Mouse (Mus musculus) E14TG2a.4 (cell line): Measurements from ENCODE around the gene Ppif.

ENCODE experiments used
- H3K27me3 ChIP-seq: 2 replicates; pipeline ENCODE4 v1.6.1; 2014; ENCODE audit warnings: low read length, control low read depth; ENCODE audit not compliant: insufficient read depth
- H3K36me3 ChIP-seq: 2 replicates; pipeline ENCODE4 v1.6.1; 2014; ENCODE audit warnings: low read length, control low read depth; ENCODE audit not compliant: insufficient read depth
- H3K4me1 ChIP-seq: replicated peaks from 2 replicates; pipeline ENCODE4 v1.6.1; 2014; ENCODE audit warnings: low read depth, low read length, control low read depth
- H3K4me3 ChIP-seq: replicated peaks from 2 replicates; pipeline ENCODE4 v1.5.1; 2014; ENCODE audit warnings: mild to moderate bottlenecking, low read length
- H3K9me3 ChIP-seq: 2 replicates; pipeline ENCODE4 v1.6.1; 2014; ENCODE audit warnings: low read length, control low read depth
- CTCF ChIP-seq: conservative IDR thresholded peaks from 2 replicates; pipeline ENCODE4 v1.5.1; 2014; ENCODE audit warnings: low read length
- NANOG ChIP-seq: IDR thresholded peaks from 2 replicates; pipeline ENCODE4 v1.6.1; 2014; ENCODE audit warnings: borderline replicate concordance, low read length, mixed read lengths
- POU5F1 ChIP-seq: IDR thresholded peaks from 2 replicates; pipeline ENCODE4 v1.6.1; 2014; ENCODE audit warnings: low read length, borderline replicate concordance

The Ppif gene

DNA sequence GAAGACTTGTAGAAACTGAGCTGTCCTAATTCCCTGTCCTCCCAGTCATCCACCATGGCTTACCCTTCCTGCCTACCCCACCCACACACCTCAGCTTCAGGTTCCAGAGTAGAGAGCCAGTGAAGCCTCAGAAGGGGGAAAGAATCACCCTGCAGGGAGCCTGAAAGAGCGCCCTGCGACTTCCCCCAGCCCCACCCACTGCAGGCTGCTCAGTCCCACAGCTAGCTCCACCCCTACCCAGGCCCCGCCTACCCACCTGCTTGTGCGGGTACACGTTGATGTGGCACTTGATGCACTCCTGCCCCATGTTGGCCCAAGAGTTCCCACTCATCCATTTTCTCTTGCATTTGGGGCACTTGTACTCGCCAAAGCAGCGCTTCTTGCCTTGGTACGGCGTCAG lies 25.4 kb downstream of the Ppif start:
- Histone ChIP-seq H3K4me3 (peak overlapping the region; percentile 57), H3K36me3 (peaks cover 48% of the 10 kb centered on the region), H3K4me1 (peaks cover 49% of the 10 kb centered on the region), H3K27me3 (no peaks in the 10 kb centered on the region), H3K9me3 (no peaks in the 10 kb centered on the region)
- no peak for TF ChIP-seq POU5F1
- no peak for TF ChIP-seq NANOG
- TF ChIP-seq CTCF: no peak

DNA sequence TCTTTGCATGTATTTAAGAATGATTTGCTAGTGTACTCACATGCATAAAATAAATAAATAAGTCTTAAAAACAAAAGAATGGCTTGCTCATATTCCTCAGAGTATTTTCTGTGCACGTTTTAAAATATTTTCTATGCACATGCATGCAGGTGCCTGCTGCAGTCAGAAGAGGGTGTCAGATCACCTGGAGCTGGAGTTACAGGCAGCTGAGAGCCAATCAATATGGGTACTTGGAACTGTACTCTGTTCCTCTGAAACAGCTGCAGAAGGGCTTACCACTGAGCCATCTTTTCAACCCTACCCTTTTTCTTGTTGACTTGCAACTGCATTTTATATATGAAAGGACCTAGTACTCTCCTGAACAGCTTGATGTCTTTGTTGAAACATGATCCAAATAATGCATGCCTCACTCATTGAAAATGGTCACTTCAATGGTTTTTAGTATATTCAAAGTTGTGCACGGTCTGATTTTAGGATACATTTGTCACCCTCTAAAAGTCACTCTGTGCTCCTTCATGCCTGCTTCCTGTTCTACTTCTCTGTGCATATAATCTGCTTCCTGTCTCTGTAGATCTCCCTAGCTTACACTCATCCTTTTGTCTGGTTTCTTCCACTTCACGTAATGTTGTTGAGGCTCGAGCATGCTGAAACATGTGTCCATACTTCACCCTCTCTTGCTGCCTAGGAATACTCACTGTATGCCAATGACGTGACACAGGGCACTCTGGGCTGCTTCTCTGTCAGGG lies 27.2 kb downstream of the Ppif start:
- Histone ChIP-seq H3K9me3 (no peaks in the 10 kb centered on the region), H3K36me3 (peaks cover 35% of the 10 kb centered on the region), H3K4me1 (peaks cover 65% of the 10 kb centered on the region), H3K4me3 (no peak overlapping the region), H3K27me3 (no peaks in the 10 kb centered on the region)
- TF ChIP-seq NANOG (no peak), POU5F1 (no peak), CTCF (no peak)

GRCm38 (mm10) chr14:25725032-25725497 lies 31.1 kb downstream of the Ppif start:
- no peak overlapping the region for H3K4me3 ChIP-seq
- TF ChIP-seq NANOG (no peak), POU5F1 (no peak), CTCF (no peak)
- H3K27me3 ChIP-seq: no peaks in the 10 kb centered on the region
- H3K4me1 ChIP-seq: peaks cover 35% of the 10 kb centered on the region
- H3K36me3 ChIP-seq: peaks cover 35% of the 10 kb centered on the region
- no peaks in the 10 kb centered on the region for H3K9me3 ChIP-seq

DNA sequence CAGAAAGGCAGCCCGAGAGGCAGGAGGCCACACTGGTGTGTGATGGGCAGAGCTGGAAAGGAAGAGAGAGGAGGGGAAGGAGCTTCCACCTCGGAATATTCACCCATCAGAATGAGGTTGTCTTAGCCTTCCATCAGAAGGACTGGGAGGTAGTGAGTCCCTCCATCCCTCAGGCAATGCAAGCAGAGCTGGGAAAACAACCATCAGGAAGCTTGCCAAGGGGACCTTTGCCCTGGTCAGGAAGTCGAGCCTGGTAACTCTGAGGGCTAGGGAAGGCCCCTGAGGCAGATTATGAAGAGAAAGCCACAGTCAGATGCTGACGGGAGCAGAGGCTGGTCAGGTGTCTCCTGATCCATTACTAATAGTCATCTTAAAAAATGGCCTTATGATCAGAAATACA lies 31.7 kb downstream of the Ppif start:
- peaks cover 31% of the 10 kb centered on the region for H3K4me1 ChIP-seq
- H3K4me3 ChIP-seq: no peak overlapping the region
- H3K36me3 ChIP-seq: peaks cover 35% of the 10 kb centered on the region
- H3K9me3 ChIP-seq: no peaks in the 10 kb centered on the region
- no peak for TF ChIP-seq NANOG
- H3K27me3 ChIP-seq: no peaks in the 10 kb centered on the region

- TF ChIP-seq CTCF (peak; percentile 98), POU5F1 (no peak), NANOG (no peak)
- H3K4me1 ChIP-seq: peaks cover 31% of the 10 kb centered on the region
- H3K36me3 ChIP-seq: peaks cover 32% of the 10 kb centered on the region
- no peaks in the 10 kb centered on the region for H3K27me3 ChIP-seq
- no peaks in the 10 kb centered on the region for H3K9me3 ChIP-seq
- no peak overlapping the region for H3K4me3 ChIP-seq
Measured at GRCm38 (mm10) chr14:25726226-25727148, 32.5 kb downstream of the Ppif start.

DNA sequence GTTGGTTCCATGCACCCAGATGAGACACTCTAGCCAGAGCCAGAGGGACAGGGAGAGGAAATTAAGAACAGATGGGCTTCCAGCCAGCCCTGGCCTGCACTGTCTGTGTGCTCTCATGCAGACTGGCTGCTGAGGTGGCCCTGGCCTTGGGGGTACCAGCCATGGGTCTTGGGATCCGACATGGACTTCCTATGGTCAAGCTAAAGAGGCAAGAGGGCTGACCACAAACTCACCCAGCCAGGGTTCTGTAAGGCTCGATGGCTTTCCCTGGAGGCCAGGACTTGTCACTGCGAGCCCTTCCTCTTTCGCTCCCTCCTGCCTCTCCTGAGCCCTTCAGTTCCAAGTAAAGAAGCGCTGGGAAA lies 33.2 kb downstream of the Ppif start:
- Histone ChIP-seq H3K4me1 (peaks cover 30% of the 10 kb centered on the region), H3K36me3 (peaks cover 28% of the 10 kb centered on the region)
- TF ChIP-seq CTCF: no peak
- TF ChIP-seq NANOG: no peak
- TF ChIP-seq POU5F1: no peak

DNA sequence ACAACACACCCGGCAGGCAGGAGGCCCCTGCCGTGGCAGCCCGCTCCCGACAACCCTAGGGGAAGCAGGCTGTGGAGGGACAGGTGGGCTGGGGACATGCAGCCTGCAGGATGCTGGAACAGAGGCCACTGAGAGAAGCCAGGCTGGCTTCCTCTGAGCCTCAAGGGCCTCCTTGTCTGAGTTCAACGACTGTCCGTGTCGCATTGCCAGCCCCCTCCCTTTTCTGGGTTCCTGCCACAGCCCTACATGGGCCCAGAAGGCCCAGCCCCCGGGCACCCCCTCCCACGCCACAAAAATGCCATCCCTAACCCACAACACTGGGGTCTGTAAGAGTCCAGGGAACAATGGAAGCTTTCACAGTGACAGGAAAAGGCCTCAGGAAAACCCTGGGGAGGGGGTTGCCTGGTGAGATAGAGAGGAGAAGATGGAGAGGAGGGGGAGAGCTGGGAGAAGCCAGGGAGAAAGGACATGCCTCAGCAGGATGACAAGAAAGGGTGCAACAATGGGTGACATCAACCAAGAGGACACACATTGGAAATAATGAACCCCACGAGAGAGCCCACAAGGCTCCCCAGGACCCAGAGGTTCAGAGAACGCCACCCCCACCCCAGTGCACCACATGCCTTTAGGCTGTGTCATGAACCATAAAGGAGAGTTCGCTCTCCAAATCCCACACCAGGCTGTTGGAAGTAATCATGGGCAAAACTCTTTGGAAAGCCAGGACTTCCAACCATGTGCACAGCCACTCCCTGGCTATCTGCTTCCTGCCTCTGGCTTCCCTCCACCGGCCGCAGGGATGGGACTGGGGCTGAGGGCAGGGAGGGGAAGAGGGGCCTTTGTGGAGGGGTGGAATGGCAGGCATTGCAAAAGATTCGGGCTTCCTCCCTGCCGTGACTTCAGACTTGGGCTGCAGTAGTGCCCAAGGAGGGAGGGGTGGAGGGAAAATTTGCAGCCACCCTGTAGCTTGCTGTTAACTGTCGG lies 41.1 kb downstream of the Ppif start:
- Histone ChIP-seq H3K27me3 (0 out of 2 replicates have a peak, but pooled peaks cover 2% of the 10 kb centered on the region), H3K9me3 (no peaks in the 10 kb centered on the region), H3K4me3 (no peak overlapping the region), H3K4me1 (peaks cover 42% of the 10 kb centered on the region), H3K36me3 (peaks cover 18% of the 10 kb centered on the region)
- no peak for TF ChIP-seq CTCF
- TF ChIP-seq NANOG: no peak
- TF ChIP-seq POU5F1: no peak

More for the DNA sequence above, 33.2 kb downstream of the Ppif start:
- H3K4me3 ChIP-seq: no peak overlapping the region
- H3K9me3 ChIP-seq: no peaks in the 10 kb centered on the region
- no peaks in the 10 kb centered on the region for H3K27me3 ChIP-seq

DNA sequence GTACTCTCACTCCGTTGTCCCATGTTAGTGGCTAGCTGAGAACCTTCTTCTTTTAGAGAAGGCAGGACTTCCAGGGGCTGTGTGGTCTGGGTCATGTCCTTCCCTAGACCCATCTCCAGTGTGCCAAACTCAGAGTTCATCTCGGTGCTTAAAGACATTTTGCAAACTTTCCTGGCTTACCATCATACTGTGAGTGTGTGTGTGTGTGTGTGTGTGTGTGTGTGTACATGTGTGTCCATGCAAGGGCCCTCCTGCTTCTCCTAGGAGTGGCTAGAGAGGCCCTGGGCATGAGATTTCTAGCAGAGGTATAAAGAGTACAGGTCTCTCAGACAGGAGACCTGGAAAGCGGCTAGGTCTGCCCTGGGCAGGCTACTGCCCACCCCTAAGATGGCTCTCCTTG lies 42.2 kb downstream of the Ppif start:
- H3K4me3 ChIP-seq: no peak overlapping the region
- peaks cover 42% of the 10 kb centered on the region for H3K4me1 ChIP-seq
- peaks cover 25% of the 10 kb centered on the region for H3K36me3 ChIP-seq
- H3K27me3 ChIP-seq: 0 out of 2 replicates have a peak, but pooled peaks cover 2% of the 10 kb centered on the region
- H3K9me3 ChIP-seq: no peaks in the 10 kb centered on the region
- TF ChIP-seq NANOG (no peak), CTCF (no peak), POU5F1 (no peak)
